Comparison of ENCODE assay signal across 8 mouse cellular contexts in genomic region chr19:7268722-7269090, GRCm38 (mm10). TPM values are rescaled to one million over a fixed set of nuclear protein-coding genes. Genes with fewer than 3 reads are reported as not detected.
DNase-seq lines count a peak whose midpoint lies in the region; ATAC-seq and TF ChIP-seq lines count a peak whose summit lies in the region.

No protein-coding gene starts in this region.

- peaks cover 8 to 27% of the 10 kb centered on the region in 2 experiments for H3K4me1 ChIP-seq in ES-E14 (ENCODE audit: control insufficient read depth in 2 of 2, insufficient read depth in 2 of 2, low read length in 2 of 2, poor library complexity in 1 of 2)
- peaks cover 7% of the 10 kb centered on the region for H3K4me1 ChIP-seq in bone marrow macrophage, adult 2 months (ENCODE audit: control insufficient read depth, insufficient read depth, low read length)
- 0 out of 2 replicates have a peak, but pooled peaks cover 3% of the 10 kb centered on the region for H3K4me1 ChIP-seq in embryonic fibroblast, embryonic 13.5 days (ENCODE audit: control insufficient read depth, insufficient read depth, low read length)
- peaks cover 46% of the 10 kb centered on the region for H3K4me1 ChIP-seq in heart, embryonic 16.5 days (ENCODE audit: control insufficient read depth, insufficient read depth, low read length)
- H3K4me1 ChIP-seq in lung, postnatal 0 days (ENCODE audit: insufficient read depth, low read depth, low read length) = peaks cover 22% of the 10 kb centered on the region

- peak; percentile 16; the same call in 1 of the 2 replicates for ATAC-seq in heart, embryonic 16.5 days (replicated peaks; ENCODE audit: extremely low read depth, insufficient read depth, low FRiP score)
- ATAC-seq in lung, postnatal 0 days = peak; percentile 49

- no peak for TF ChIP-seq POLR2A in bone marrow macrophage, adult 2 months (IDR thresholded peaks at IDR 0.05; ENCODE audit: borderline replicate concordance, low read depth, low read length)
- no peak for TF ChIP-seq POLR2A in embryonic fibroblast, embryonic 13.5 days (IDR thresholded peaks at IDR 0.05; ENCODE audit: low read depth, low read length)

- in situ Hi-C loops in ES-E14 (cut with MboI; ENCODE audit: low sequenced_read_pairs in 2 of 2, unreplicated experiment in 2 of 2) = no loop called here

- H3K27me3 ChIP-seq in heart, embryonic 16.5 days (ENCODE audit: control insufficient read depth, insufficient read depth, low read length) = no peaks in the 10 kb centered on the region
- H3K27me3 ChIP-seq in lung, postnatal 0 days (replicated peaks; ENCODE audit: insufficient read depth, low read length) = no peaks in the 10 kb centered on the region

- TF ChIP-seq CTCF in bone marrow macrophage, adult 2 months (IDR thresholded peaks at IDR 0.05; ENCODE audit: low read depth, low read length) = peak; percentile 58
- peak; percentile 77 for TF ChIP-seq CTCF in embryonic fibroblast, embryonic 13.5 days (IDR thresholded peaks at IDR 0.05; ENCODE audit: borderline replicate concordance, insufficient read depth, low read length)
- TF ChIP-seq CTCF in lung, postnatal 0 days (IDR thresholded peaks at IDR 0.05) = peak; percentile 82

- H3K36me3 ChIP-seq in ES-E14 (ENCODE audit: control insufficient read depth, insufficient read depth, low read length, poor library complexity, severe bottlenecking) = peaks cover 40% of the 10 kb centered on the region
- H3K36me3 ChIP-seq in heart, embryonic 16.5 days (ENCODE audit: control insufficient read depth, insufficient read depth) = peaks cover 15% of the 10 kb centered on the region
- H3K36me3 ChIP-seq in lung, postnatal 0 days (ENCODE audit: insufficient read depth, low read length) = no peaks in the 10 kb centered on the region

- H3K27ac ChIP-seq in ES-E14 (ENCODE audit: insufficient read depth, low read depth, low read length, poor library complexity, severe bottlenecking) = peak overlapping the region; percentile 89
- no peak overlapping the region for H3K27ac ChIP-seq in bone marrow macrophage, adult 2 months (ENCODE audit: insufficient read depth, low read depth, low read length)
- H3K27ac ChIP-seq in embryonic fibroblast, embryonic 13.5 days (ENCODE audit: insufficient read depth, low read length) = peak overlapping the region; percentile 78
- H3K27ac ChIP-seq in heart, embryonic 16.5 days (ENCODE audit: low read length) = peak overlapping the region; percentile 94
- H3K27ac ChIP-seq in lung, postnatal 0 days (ENCODE audit: low read length) = no peak overlapping the region

- peak; percentile 82 for DNase-seq in ES-E14 (ENCODE audit: low read depth, low spot score)
- peak; percentile 73 for DNase-seq in kidney, postnatal 14 days
- DNase-seq in lung, postnatal 0 days (ENCODE audit: low spot score) = peak; percentile 71
- DNase-seq in ovary, postnatal 36 days (ENCODE audit: low spot score) = peak; percentile 76
- DNase-seq in urinary bladder, postnatal 25 days (ENCODE audit: low spot score) = peak; percentile 71

- WGBS in heart, embryonic 16.5 days = under 1% methylated on average over 30 of the region's 30 CpGs
- under 1% methylated on average over 28 of the region's 30 CpGs for WGBS in lung, postnatal 0 days

- peak overlapping the region; percentile 97 for H3K9ac ChIP-seq in ES-E14 (ENCODE audit: insufficient read depth, low read depth, low read length, poor library complexity, severe bottlenecking)
- peak overlapping the region; percentile 88 for H3K9ac ChIP-seq in heart, embryonic 16.5 days (ENCODE audit: low read length)
- peak overlapping the region; percentile 32 for H3K9ac ChIP-seq in lung, postnatal 0 days (replicated peaks; ENCODE audit: low read depth)

- peak overlapping the region; percentile 79 for H3K4me2 ChIP-seq in heart, embryonic 16.5 days (ENCODE audit: low read depth, low read length)
- H3K4me2 ChIP-seq in lung, postnatal 0 days (replicated peaks; ENCODE audit: low read depth, low read length) = peak overlapping the region; percentile 99

- H3K4me3 ChIP-seq in ES-E14 (ENCODE audit: insufficient read depth in 1 of 2, low read depth in 1 of 2, low read length in 2 of 2, poor library complexity in 1 of 2, severe bottlenecking in 1 of 2) = peak overlapping the region; percentile 94 to 99
- peak overlapping the region; percentile 77 for H3K4me3 ChIP-seq in bone marrow macrophage, adult 2 months (ENCODE audit: insufficient read depth, low read length)
- H3K4me3 ChIP-seq in embryonic fibroblast, embryonic 13.5 days (ENCODE audit: insufficient read depth, low read length) = peak overlapping the region; percentile 74
- H3K4me3 ChIP-seq in heart, embryonic 16.5 days (ENCODE audit: low read length) = peak overlapping the region; percentile 71
- peak overlapping the region; percentile 56 for H3K4me3 ChIP-seq in lung, postnatal 0 days (ENCODE audit: low read depth, low read length)

- H3K9me3 ChIP-seq in ES-E14 (ENCODE audit: control insufficient read depth, insufficient read depth, low read depth, low read length) = no peaks in the 10 kb centered on the region
- H3K9me3 ChIP-seq in heart, embryonic 16.5 days (replicated peaks; ENCODE audit: control insufficient read depth, low read length) = no peaks in the 10 kb centered on the region
- no peaks in the 10 kb centered on the region for H3K9me3 ChIP-seq in lung, postnatal 0 days (ENCODE audit: low read length)

- TF ChIP-seq EP300 in lung, postnatal 0 days (IDR thresholded peaks at IDR 0.05) = no peak

TF ChIP-seq in ES-E14, 5 proteins besides CTCF, POLR2A, EP300 and RAD21:
- TF ChIP-seq CHD2 (IDR thresholded peaks at IDR 0.05; ENCODE audit: low read depth, low read length) = no peak
- 0 out of 2 replicates have a peak, but pooled peaks have one; percentile 26 for TF ChIP-seq ZC3H11A (IDR thresholded peaks at IDR 0.05; ENCODE audit: borderline replicate concordance, low read depth, low read length)
- peak; percentile 38; the same call in 1 of the 2 replicates for TF ChIP-seq HCFC1 (IDR thresholded peaks at IDR 0.05; ENCODE audit: borderline replicate concordance, insufficient read depth, low read length)
- TF ChIP-seq ZNF384 (IDR thresholded peaks at IDR 0.05; ENCODE audit: low read depth, low read length) = no peak
- TF ChIP-seq MAFK (IDR thresholded peaks at IDR 0.05; ENCODE audit: insufficient read depth, low read depth, low read length) = no peak

RNA-seq across cellular contexts. Expression of gene Rcor2, which starts 1.6 kb away (rescaled TPM):
- 161 and 192 TPM in 2 replicates for total RNA-seq in ES-E14 (2012; rRNA removed)
- polyA plus RNA-seq in bone marrow macrophage, adult 2 months (2012; ENCODE audit: insufficient read depth, insufficient read length, missing spikeins) = 0.53 and 1.5 TPM in 2 replicates
- 10.3 and 11.6 TPM in 2 replicates for polyA plus RNA-seq in embryonic fibroblast, embryonic 13.5 days (2011; ENCODE audit: insufficient read length, low read depth, missing spikeins)
- 11.9 and 18.0 TPM in 2 replicates for polyA plus RNA-seq in heart, embryonic 16.5 days (2015; fragmentation: Nextera tagmentation; extraction: Ambion mirVana)
- polyA plus RNA-seq in lung, postnatal 0 days (2015; fragmentation: Nextera tagmentation; extraction: Ambion mirVana) = 1.3 and 1.5 TPM in 2 replicates

RNA-seq across cellular contexts. Expression of gene Naa40, which starts 27.7 kb away (rescaled TPM):
- 50.9 and 56.1 TPM in 2 replicates for total RNA-seq in ES-E14 (2012; rRNA removed)
- polyA plus RNA-seq in bone marrow macrophage, adult 2 months (2012; ENCODE audit: insufficient read depth, insufficient read length, missing spikeins) = 26.0 and 27.4 TPM in 2 replicates
- 23.4 and 24.8 TPM in 2 replicates for polyA plus RNA-seq in embryonic fibroblast, embryonic 13.5 days (2011; ENCODE audit: insufficient read length, low read depth, missing spikeins)
- polyA plus RNA-seq in heart, embryonic 16.5 days (2015; fragmentation: Nextera tagmentation; extraction: Ambion mirVana) = 59.3 and 61.1 TPM in 2 replicates
- 16.6 and 17.7 TPM in 2 replicates for polyA plus RNA-seq in lung, postnatal 0 days (2015; fragmentation: Nextera tagmentation; extraction: Ambion mirVana)

RNA-seq across cellular contexts. Expression of gene Cox8a, which starts 51.3 kb away (rescaled TPM):
- total RNA-seq in ES-E14 (2012; rRNA removed) = 882 and 1,211 TPM in 2 replicates
- 562 and 638 TPM in 2 replicates for polyA plus RNA-seq in bone marrow macrophage, adult 2 months (2012; ENCODE audit: insufficient read depth, insufficient read length, missing spikeins)
- polyA plus RNA-seq in embryonic fibroblast, embryonic 13.5 days (2011; ENCODE audit: insufficient read length, low read depth, missing spikeins) = 456 and 560 TPM in 2 replicates
- 1,892 and 2,285 TPM in 2 replicates for polyA plus RNA-seq in heart, embryonic 16.5 days (2015; fragmentation: Nextera tagmentation; extraction: Ambion mirVana)
- 889 and 976 TPM in 2 replicates for polyA plus RNA-seq in lung, postnatal 0 days (2015; fragmentation: Nextera tagmentation; extraction: Ambion mirVana)

Comparison
In these comparisons a context has a peak if more than half of its experiments do, and no peak if none do; other contexts are left out.
1. H3K27ac ChIP-seq: peak in ES-E14 (single experiment), embryonic fibroblast, embryonic 13.5 days (single experiment) and heart, embryonic 16.5 days (single experiment); none in bone marrow macrophage, adult 2 months (single experiment) and lung, postnatal 0 days (single experiment).
2. H3K9ac ChIP-seq: peak in every context shown above with its lines; median percentile 97 in ES-E14; 88 in heart, embryonic 16.5 days; 32 in lung, postnatal 0 days.
3. Peak in every context shown above with its lines, with median percentiles within 50 percentile points of each other: DNase-seq, H3K4me3 ChIP-seq and CTCF ChIP-seq.